Mouse (Mus musculus) thymus, adult 2 months (tissue): Measurements from ENCODE around the gene Arfip1.

ENCODE experiments used
- CTCF ChIP-seq: fragments of 200-500 bp; IDR thresholded peaks from 2 replicates; pipeline ENCODE4 v1.5.1; 2012; ENCODE audit warnings: mild to moderate bottlenecking, control low read depth, low read length, moderate library complexity, borderline replicate concordance; ENCODE audit not compliant: control insufficient read depth, poor library complexity, insufficient read depth; ENCODE audit errors: extremely low read depth
- POLR2A ChIP-seq: fragments of 200-500 bp; IDR thresholded peaks from 2 replicates; pipeline ENCODE4 v1.6.1; 2012; ENCODE audit warnings: mild to moderate bottlenecking, low read length, control low read depth, moderate library complexity; ENCODE audit not compliant: control insufficient read depth, poor library complexity, insufficient read depth; ENCODE audit errors: extremely low read depth

DNA sequence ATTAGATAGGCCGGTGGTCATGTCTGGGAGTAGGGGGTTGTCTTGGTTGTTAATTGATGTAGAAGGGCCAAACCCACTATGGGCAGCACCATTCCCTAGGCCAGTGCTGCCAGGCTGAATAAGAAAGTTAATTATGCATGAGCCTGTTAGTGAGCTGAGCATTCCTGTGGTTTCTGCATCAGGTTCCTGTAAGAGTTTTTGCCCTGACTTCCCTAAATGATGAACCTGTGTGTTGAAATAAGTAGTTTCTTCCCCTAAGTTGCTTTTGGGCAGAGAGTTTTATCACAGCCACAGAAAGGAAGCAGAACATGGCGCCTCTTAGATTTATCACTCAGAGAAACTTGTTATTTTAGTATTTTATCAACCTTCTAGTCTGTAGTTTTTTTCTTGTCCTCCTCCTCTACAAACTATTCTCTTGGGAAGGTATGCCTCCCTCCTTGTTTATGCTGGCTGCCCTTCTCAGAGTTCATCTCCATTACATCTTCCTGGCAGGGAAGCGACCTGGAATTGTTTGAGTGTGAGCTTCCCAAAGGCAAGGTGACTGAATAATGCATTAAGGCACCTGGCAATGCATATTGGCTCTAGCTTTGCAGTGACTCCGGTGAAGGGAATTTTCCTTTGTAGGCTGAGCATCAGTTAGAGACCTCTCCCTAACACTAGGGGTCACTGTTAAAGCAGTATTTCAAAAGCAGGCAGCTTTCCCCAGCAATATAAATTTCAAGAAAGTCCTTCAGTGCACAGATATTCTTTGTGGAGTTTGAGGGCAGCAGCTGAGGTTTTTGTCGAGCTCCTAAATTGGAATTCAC, 32.8 kb upstream of the Arfip1 start:
- TF ChIP-seq CTCF (no peak), POLR2A (no peak)
